Mouse (Mus musculus) CH12.LX (cell line): ENCODE measurements around the gene BC035044.

ENCODE experiments used
- HCFC1 ChIP-seq: IDR thresholded peaks from 2 replicates; pipeline ENCODE4 v1.6.1; 2012; ENCODE audit warnings: low read depth, mild to moderate bottlenecking, inconsistent platforms, low read length, improper control_type of control experiment
- IRF4 ChIP-seq: IDR thresholded peaks from 2 replicates; pipeline ENCODE4 v1.6.1; 2014; ENCODE audit warnings: low read depth, mild to moderate bottlenecking, inconsistent platforms, low read length, improper control_type of control experiment
- JUND ChIP-seq: conservative IDR thresholded peaks from 2 replicates; pipeline ENCODE4 v1.6.1; 2011; ENCODE audit warnings: low read depth, low read length, improper control_type of control experiment
- POLR2A ChIP-seq: IDR thresholded peaks from 2 replicates; pipeline ENCODE4 v1.6.1; 2011; ENCODE audit warnings: low read depth, mild to moderate bottlenecking, improper control_type of control experiment, low read length
- SIN3A ChIP-seq: IDR thresholded peaks from 2 replicates; pipeline ENCODE4 v1.6.1; 2012; ENCODE audit warnings: low read length, improper control_type of control experiment, inconsistent platforms
- USF1 ChIP-seq: IDR thresholded peaks from 2 replicates; pipeline ENCODE4 v1.6.1; 2014; ENCODE audit warnings: low read depth, mild to moderate bottlenecking, inconsistent platforms, low read length, improper control_type of control experiment

DNA sequence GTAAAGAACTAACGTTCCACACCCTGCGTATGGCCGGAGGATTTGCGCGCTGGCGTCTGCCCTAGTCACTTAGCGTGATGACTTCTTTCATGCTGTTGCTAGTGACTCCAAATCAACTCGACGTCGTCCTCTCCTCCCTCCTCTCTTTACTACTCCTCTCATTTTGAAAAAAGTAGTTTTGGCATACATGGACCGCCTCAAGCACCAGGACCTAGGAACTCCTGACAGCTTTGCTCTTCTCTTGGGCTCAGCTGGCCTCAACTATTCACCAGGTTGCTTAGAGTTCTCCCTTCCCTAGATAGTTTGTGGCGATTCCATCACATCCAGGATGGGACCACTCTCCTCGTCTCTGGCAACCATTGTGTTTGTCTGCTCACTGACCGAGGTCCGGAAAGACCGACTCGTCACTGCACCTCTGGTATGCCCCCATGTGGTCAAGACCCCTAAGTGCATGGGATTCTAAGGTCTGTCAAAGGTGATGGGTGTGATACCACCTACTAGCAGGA is 51.6 kb downstream of the BC035044 start:
- TF ChIP-seq USF1 (no peak), SIN3A (peak; percentile 88), POLR2A (peak; percentile 58), JUND (peak; percentile 56; the same call in 1 of the 2 replicates), HCFC1 (0 out of 2 replicates have a peak, but pooled peaks have one; percentile 40), IRF4 (peak; percentile 5)
